Mouse (Mus musculus) erythroblast, embryonic 14.5 days (primary cell): ENCODE measurements around the gene Crmp1.

Source experiments
- GATA1 ChIP-seq: IDR thresholded peaks from 2 replicates; pipeline ENCODE4 v1.6.1; 2012; ENCODE audit warnings: low read length, inconsistent platforms, mixed read lengths
- TAL1 ChIP-seq: IDR thresholded peaks from 3 replicates; pipeline ENCODE4 v1.6.1; 2012; ENCODE audit warnings: low read length, inconsistent platforms, mixed read lengths

DNA sequence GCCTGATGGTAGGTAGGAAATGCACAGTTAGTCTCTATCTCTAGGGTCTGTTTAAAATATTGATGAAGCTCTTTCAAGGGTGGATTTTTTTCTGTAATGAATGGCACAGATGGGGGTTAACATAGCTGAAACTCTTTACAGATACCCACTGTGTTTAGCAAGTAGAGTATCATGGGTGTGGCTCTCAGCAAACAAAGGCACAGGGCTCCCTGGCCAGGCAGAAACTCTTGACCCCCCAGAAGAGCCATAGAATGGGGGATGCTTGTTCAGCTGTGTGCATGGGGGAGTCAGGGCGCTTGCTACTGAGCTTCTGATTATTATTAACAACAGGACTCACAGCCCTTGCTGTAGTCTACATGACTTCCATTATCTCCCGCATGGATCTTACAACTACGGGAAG, 7.1 kb downstream of the Crmp1 start:
- no peak for TF ChIP-seq GATA1
- TF ChIP-seq TAL1 = no peak
